Mouse (Mus musculus): ENCODE results near the gene Ifna6.
"Not testable (repeated sequence)": the region's sequence is repeated elsewhere in the genome, so short reads cannot be mapped to it uniquely, and the experiment has no call there.

GRCm38 (mm10) chr4:88791250-88791649, 36.0 kb upstream of the Ifna6 start, which contains the start of gene Gm13278:
- TF ChIP-seq GATA1 (IDR thresholded peaks at IDR 0.05; ENCODE audit: borderline replicate concordance, low read length); FLI1 (IDR thresholded peaks at IDR 0.05; ENCODE audit: low read length): not testable (repeated sequence)
